Mouse (Mus musculus): ENCODE results near the gene Gins3. TPM values are rescaled to one million over a fixed set of nuclear protein-coding genes. Genes with fewer than 3 reads are reported as not detected.

Gene Gins3
- polyA plus RNA-seq, 1 experiment, result 10.7 TPM

DNA sequence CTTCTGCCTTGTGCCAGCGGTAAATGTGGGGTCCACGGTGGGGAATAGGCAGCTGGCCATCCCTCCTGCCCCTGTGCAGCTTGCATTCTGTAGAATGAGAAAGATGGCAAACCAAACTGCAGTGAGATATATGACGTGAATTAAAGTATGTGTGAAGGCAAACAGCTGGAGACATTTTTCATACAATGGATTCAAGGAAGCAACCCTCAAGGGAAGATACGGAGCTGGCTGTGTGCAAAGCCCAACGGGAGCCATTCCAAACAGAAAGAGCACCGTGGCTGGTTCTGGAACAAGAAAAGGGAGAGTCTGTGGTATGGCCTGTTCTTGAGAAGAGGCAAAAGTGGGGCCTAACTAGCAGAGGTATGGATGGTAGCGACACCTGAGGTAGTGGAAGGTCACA lies 22.6 kb downstream of the Gins3 start:
- TF ChIP-seq CTCF (IDR thresholded peaks at IDR 0.05; ENCODE audit: low read depth, low read length) (no peak), POLR2A (IDR thresholded peaks at IDR 0.05; ENCODE audit: insufficient read depth, low read length) (no peak), EP300 (IDR thresholded peaks at IDR 0.05; ENCODE audit: insufficient read depth, low read depth, low read length) (no peak)
- H3K4me3 ChIP-seq (ENCODE audit: low read depth, low read length), result no peak overlapping the region
- no peaks in the 10 kb centered on the region for H3K4me1 ChIP-seq (ENCODE audit: control insufficient read depth, insufficient read depth, low read length)
- no peaks in the 10 kb centered on the region for H3K9me3 ChIP-seq (replicated peaks; ENCODE audit: control insufficient read depth, insufficient read depth, low read length, poor library complexity, severe bottlenecking)
- H3K36me3 ChIP-seq (ENCODE audit: control insufficient read depth, insufficient read depth, low read length, poor library complexity, severe bottlenecking), result no peaks in the 10 kb centered on the region
- no peaks in the 10 kb centered on the region for H3K27me3 ChIP-seq (ENCODE audit: control insufficient read depth, insufficient read depth, low read length, poor library complexity, severe bottlenecking)
- no peak overlapping the region for H3K9ac ChIP-seq (ENCODE audit: low read depth, poor library complexity, severe bottlenecking)
- no peak overlapping the region for H3K27ac ChIP-seq (ENCODE audit: insufficient read depth, low read length)

GRCm38 (mm10) chr8:95656316-95657002 lies 23.2 kb downstream of the Gins3 start:
- TF ChIP-seq EP300 (IDR thresholded peaks at IDR 0.05; ENCODE audit: insufficient read depth, low read depth, low read length), result no peak
- Histone ChIP-seq H3K4me3 (ENCODE audit: low read depth, low read length) (no peak overlapping the region), H3K9ac (ENCODE audit: low read depth, poor library complexity, severe bottlenecking) (no peak overlapping the region)

DNA sequence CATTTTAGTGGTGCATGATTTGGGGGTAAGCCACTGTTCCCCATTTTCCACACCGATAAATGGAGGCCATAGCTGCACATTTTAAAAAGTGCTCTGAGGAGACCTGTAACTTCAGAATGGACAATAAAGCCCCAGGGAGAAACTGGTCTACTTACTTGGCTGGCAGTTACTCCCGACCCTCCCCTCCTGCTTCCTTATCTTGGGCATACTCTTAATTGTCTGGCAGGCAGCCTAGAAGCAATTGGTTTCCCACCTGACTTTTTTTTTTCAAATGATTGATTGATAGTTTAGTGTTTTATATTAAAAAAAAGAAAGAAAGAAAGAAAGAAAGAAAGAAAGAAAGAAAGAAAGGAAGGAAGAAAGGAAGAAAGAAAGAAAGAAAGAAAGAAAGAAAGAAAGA lies 24.3 kb downstream of the Gins3 start:
- no peaks in the 10 kb centered on the region for H3K4me1 ChIP-seq (ENCODE audit: control insufficient read depth, insufficient read depth, low read length)
- no peak overlapping the region for H3K9ac ChIP-seq (ENCODE audit: low read depth, poor library complexity, severe bottlenecking)
- TF ChIP-seq EP300 (IDR thresholded peaks at IDR 0.05; ENCODE audit: insufficient read depth, low read depth, low read length) (no peak), POLR2A (IDR thresholded peaks at IDR 0.05; ENCODE audit: insufficient read depth, low read length) (no peak), CTCF (IDR thresholded peaks at IDR 0.05; ENCODE audit: low read depth, low read length) (no peak)
- no peak overlapping the region for H3K27ac ChIP-seq (ENCODE audit: insufficient read depth, low read length)
- H3K27me3 ChIP-seq (ENCODE audit: control insufficient read depth, insufficient read depth, low read length, poor library complexity, severe bottlenecking), result no peaks in the 10 kb centered on the region
- H3K4me3 ChIP-seq (ENCODE audit: low read depth, low read length), result no peak overlapping the region
- no peaks in the 10 kb centered on the region for H3K36me3 ChIP-seq (ENCODE audit: control insufficient read depth, insufficient read depth, low read length, poor library complexity, severe bottlenecking)
- H3K9me3 ChIP-seq (replicated peaks; ENCODE audit: control insufficient read depth, insufficient read depth, low read length, poor library complexity, severe bottlenecking), result no peaks in the 10 kb centered on the region

More at GRCm38 (mm10) chr8:95656316-95657002, 23.2 kb downstream of the Gins3 start:
- no peaks in the 10 kb centered on the region for H3K4me1 ChIP-seq (ENCODE audit: control insufficient read depth, insufficient read depth, low read length)
- H3K27me3 ChIP-seq (ENCODE audit: control insufficient read depth, insufficient read depth, low read length, poor library complexity, severe bottlenecking), result no peaks in the 10 kb centered on the region
- no peaks in the 10 kb centered on the region for H3K9me3 ChIP-seq (replicated peaks; ENCODE audit: control insufficient read depth, insufficient read depth, low read length, poor library complexity, severe bottlenecking)
- H3K27ac ChIP-seq (ENCODE audit: insufficient read depth, low read length), result no peak overlapping the region
- no peaks in the 10 kb centered on the region for H3K36me3 ChIP-seq (ENCODE audit: control insufficient read depth, insufficient read depth, low read length, poor library complexity, severe bottlenecking)

- no peak overlapping the region for H3K4me3 ChIP-seq (ENCODE audit: low read depth, low read length)
- H3K4me1 ChIP-seq (ENCODE audit: control insufficient read depth, insufficient read depth, low read length), result no peaks in the 10 kb centered on the region
- no peak overlapping the region for H3K27ac ChIP-seq (ENCODE audit: insufficient read depth, low read length)
- H3K36me3 ChIP-seq (ENCODE audit: control insufficient read depth, insufficient read depth, low read length, poor library complexity, severe bottlenecking), result no peaks in the 10 kb centered on the region
- H3K9me3 ChIP-seq (replicated peaks; ENCODE audit: control insufficient read depth, insufficient read depth, low read length, poor library complexity, severe bottlenecking), result no peaks in the 10 kb centered on the region
- no peak overlapping the region for H3K9ac ChIP-seq (ENCODE audit: low read depth, poor library complexity, severe bottlenecking)
- H3K27me3 ChIP-seq (ENCODE audit: control insufficient read depth, insufficient read depth, low read length, poor library complexity, severe bottlenecking), result no peaks in the 10 kb centered on the region
- TF ChIP-seq EP300 (IDR thresholded peaks at IDR 0.05; ENCODE audit: insufficient read depth, low read depth, low read length) (no peak), CTCF (IDR thresholded peaks at IDR 0.05; ENCODE audit: low read depth, low read length) (no peak), POLR2A (IDR thresholded peaks at IDR 0.05; ENCODE audit: insufficient read depth, low read length) (no peak)
Observed at GRCm38 (mm10) chr8:95660334-95660882, 27.2 kb downstream of the Gins3 start.

GRCm38 (mm10) chr8:95661085-95661484 lies 27.8 kb downstream of the Gins3 start:
- no peak for TF ChIP-seq POLR2A (IDR thresholded peaks at IDR 0.05; ENCODE audit: insufficient read depth, low read length)
- TF ChIP-seq EP300 (IDR thresholded peaks at IDR 0.05; ENCODE audit: insufficient read depth, low read depth, low read length), result no peak
- no peak for TF ChIP-seq CTCF (IDR thresholded peaks at IDR 0.05; ENCODE audit: low read depth, low read length)
- no peak overlapping the region for H3K4me3 ChIP-seq (ENCODE audit: low read depth, low read length)
- H3K27ac ChIP-seq (ENCODE audit: insufficient read depth, low read length), result no peak overlapping the region
- H3K9ac ChIP-seq (ENCODE audit: low read depth, poor library complexity, severe bottlenecking), result no peak overlapping the region
- H3K27me3 ChIP-seq (ENCODE audit: control insufficient read depth, insufficient read depth, low read length, poor library complexity, severe bottlenecking), result no peaks in the 10 kb centered on the region
- no peaks in the 10 kb centered on the region for H3K9me3 ChIP-seq (replicated peaks; ENCODE audit: control insufficient read depth, insufficient read depth, low read length, poor library complexity, severe bottlenecking)
- no peaks in the 10 kb centered on the region for H3K4me1 ChIP-seq (ENCODE audit: control insufficient read depth, insufficient read depth, low read length)
- no peaks in the 10 kb centered on the region for H3K36me3 ChIP-seq (ENCODE audit: control insufficient read depth, insufficient read depth, low read length, poor library complexity, severe bottlenecking)

GRCm38 (mm10) chr8:95661575-95661974 lies 28.3 kb downstream of the Gins3 start:
- H3K9me3 ChIP-seq (replicated peaks; ENCODE audit: control insufficient read depth, insufficient read depth, low read length, poor library complexity, severe bottlenecking), result no peaks in the 10 kb centered on the region
- no peaks in the 10 kb centered on the region for H3K4me1 ChIP-seq (ENCODE audit: control insufficient read depth, insufficient read depth, low read length)
- H3K36me3 ChIP-seq (ENCODE audit: control insufficient read depth, insufficient read depth, low read length, poor library complexity, severe bottlenecking), result no peaks in the 10 kb centered on the region
- TF ChIP-seq CTCF (IDR thresholded peaks at IDR 0.05; ENCODE audit: low read depth, low read length) (no peak), POLR2A (IDR thresholded peaks at IDR 0.05; ENCODE audit: insufficient read depth, low read length) (no peak), EP300 (IDR thresholded peaks at IDR 0.05; ENCODE audit: insufficient read depth, low read depth, low read length) (no peak)
- no peak overlapping the region for H3K27ac ChIP-seq (ENCODE audit: insufficient read depth, low read length)
- H3K9ac ChIP-seq (ENCODE audit: low read depth, poor library complexity, severe bottlenecking), result no peak overlapping the region
- no peaks in the 10 kb centered on the region for H3K27me3 ChIP-seq (ENCODE audit: control insufficient read depth, insufficient read depth, low read length, poor library complexity, severe bottlenecking)
- no peak overlapping the region for H3K4me3 ChIP-seq (ENCODE audit: low read depth, low read length)
